Mouse (Mus musculus): ENCODE data around the gene Ackr2. TPM values are rescaled to one million over a fixed set of nuclear protein-coding genes. Genes with fewer than 3 reads are reported as not detected.
A peak's percentile ranks its signal among the peaks of the same experiment; 100 is the strongest.

The Ackr2 gene
- polyA plus RNA-seq, 1 experiment from 2014 or later: 0.51 TPM

DNA sequence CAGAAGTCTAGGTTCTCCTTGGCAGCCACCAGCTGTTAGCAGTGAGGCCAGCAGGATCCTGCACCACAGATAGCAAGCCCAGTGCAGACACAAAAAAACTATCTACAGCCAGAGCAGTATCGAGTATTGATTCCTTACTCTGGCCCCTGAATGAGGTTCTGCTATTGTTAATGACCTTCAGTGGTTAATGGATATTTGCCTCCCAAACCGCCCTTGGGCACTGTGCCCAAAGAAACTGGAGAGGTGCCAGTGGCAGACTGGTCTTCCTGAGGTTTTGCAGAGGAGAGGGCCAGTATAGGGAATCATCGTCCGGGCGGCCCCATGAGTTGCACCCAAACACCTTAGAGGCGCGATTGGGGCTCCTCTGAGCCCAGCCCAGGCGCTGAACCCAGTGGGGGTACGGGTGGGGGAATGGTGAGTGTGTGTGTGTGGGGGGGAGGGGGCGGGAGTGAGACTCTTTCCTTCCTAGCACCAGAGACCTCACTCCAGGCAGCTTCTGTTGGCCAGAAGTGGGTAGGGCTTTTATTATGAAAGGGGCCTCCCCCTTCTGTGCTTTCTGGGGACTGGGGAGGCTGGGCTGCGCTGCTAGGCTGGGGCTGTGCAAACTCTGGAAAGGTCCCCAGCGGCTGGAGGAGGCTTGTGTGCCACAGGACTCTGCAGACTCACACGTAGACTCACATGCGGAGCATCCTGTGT, 52.4 kb downstream of the Ackr2 start, which contains the start of gene Fam198a:
Fam198a (plus strand) TSS at position 571 of the 696 bp plus-strand sequence.
- no peaks in the 10 kb centered on the region for H3K27me3 ChIP-seq
- H3K4me1 ChIP-seq: peaks cover 42% of the 10 kb centered on the region
- WGBS: 4% methylated on average over 14 of the region's 14 CpGs
- peak within 1 kb of the TSS; percentile 87 for H3K27ac ChIP-seq
- H3K9me3 ChIP-seq: no peaks in the 10 kb centered on the region
- H3K9ac ChIP-seq: peak within 1 kb of the TSS; percentile 34
- peak within 1 kb of the TSS; percentile 41 for H3K4me3 ChIP-seq
- H3K4me2 ChIP-seq: peak within 1 kb of the TSS; percentile 53
- ATAC-seq (ENCODE audit: insufficient number of reproducible peaks, low FRiP score, low TSS enrichment, low read depth): peak; percentile 91
- H3K36me3 ChIP-seq: no peaks in the 10 kb centered on the region

DNA sequence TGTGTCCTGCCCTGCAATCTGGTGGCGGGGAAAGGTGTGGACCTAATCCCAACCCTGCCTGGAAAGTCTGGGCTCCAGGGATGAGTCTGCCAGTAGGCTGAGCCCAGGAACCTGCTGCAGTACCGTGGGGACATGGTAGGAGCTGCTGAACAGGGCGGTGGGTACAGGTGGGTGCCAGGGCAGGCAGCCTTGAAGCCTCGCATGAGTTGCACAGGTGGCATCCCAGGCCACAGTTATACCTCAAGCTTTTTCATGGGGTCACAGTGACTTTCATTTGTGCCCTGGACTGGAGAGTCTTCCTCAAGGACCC, 52.9 kb downstream of the Ackr2 start:
- Histone ChIP-seq H3K9ac (peak overlapping the region; percentile 34), H3K9me3 (no peaks in the 10 kb centered on the region), H3K4me1 (peaks cover 42% of the 10 kb centered on the region), H3K27me3 (no peaks in the 10 kb centered on the region), H3K4me3 (peak overlapping the region; percentile 41), H3K4me2 (peak overlapping the region; percentile 53), H3K36me3 (no peaks in the 10 kb centered on the region), H3K27ac (peak overlapping the region; percentile 87)
- 32% methylated on average over 4 of the region's 4 CpGs for WGBS
- peak; percentile 37; the same call in 1 of the 2 replicates for ATAC-seq (ENCODE audit: insufficient number of reproducible peaks, low FRiP score, low TSS enrichment, low read depth)

DNA sequence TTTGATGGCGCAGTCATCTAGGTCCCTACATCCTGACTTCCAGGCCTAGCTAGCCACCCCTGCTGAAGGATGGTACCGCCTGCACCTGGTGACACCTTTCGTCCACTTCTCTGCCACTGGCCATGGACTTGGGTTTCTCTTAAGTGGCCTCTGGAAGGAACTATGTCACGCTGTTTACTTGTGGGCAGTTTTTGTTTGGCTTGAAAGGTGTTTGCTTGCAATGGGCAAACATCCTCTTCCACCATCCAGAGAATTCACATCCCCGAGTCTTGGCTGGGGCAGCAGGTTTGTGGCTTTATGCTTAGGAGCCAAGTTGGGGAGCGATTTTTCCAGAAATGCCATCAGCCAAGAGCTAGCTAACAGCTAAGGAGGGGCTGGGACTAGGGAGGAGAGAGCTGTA, 54.4 kb downstream of the Ackr2 start:
- Histone ChIP-seq H3K4me3 (no peak overlapping the region), H3K27ac (peak overlapping the region; percentile 87), H3K9ac (no peak overlapping the region), H3K27me3 (no peaks in the 10 kb centered on the region), H3K36me3 (no peaks in the 10 kb centered on the region), H3K4me1 (peaks cover 44% of the 10 kb centered on the region), H3K4me2 (no peak overlapping the region), H3K9me3 (no peaks in the 10 kb centered on the region)
- no peak for ATAC-seq (ENCODE audit: insufficient number of reproducible peaks, low FRiP score, low TSS enrichment, low read depth)
- WGBS: 73% methylated on average over 6 of the region's 6 CpGs

DNA sequence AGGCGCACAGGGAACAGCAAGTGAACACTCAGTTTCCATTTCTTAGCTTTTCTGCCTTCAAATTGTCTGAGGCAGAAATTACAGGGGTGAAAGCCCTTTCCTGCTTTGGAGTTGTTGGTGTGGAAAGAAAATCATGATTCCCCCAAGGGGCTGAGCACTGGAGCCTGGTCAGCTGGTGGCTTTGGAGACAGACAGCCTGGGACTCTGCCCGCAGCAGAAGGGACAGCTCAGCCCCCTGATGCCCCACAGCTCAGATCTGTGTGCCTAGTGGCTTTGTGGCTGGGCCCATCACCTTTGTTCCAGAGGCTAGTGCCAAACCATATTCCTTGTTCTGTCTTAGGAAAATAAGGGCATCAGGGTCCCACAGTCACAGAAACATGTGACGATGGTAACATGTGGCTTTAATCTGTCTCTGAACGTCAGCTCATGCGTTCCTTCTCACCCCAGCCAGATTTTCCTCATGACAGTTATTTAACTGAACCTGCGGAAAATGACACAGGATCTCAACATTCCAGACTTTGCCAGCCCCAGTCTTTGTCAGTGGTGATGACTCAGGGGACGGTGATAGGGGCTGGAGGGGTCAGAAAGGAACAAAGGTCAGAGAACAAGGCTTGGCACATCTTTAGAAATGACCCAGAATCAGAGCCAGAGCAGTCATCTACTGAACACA, 61.9 kb downstream of the Ackr2 start:
- Histone ChIP-seq H3K9me3 (no peaks in the 10 kb centered on the region), H3K27me3 (no peaks in the 10 kb centered on the region), H3K9ac (no peak overlapping the region), H3K36me3 (0 out of 2 replicates have a peak, but pooled peaks cover 3% of the 10 kb centered on the region), H3K4me2 (no peak overlapping the region), H3K4me1 (peaks cover 15% of the 10 kb centered on the region), H3K27ac (peak overlapping the region; percentile 67), H3K4me3 (no peak overlapping the region)
- 29% methylated on average over 7 of the region's 7 CpGs for whole genome bisulfite sequencing
- no peak for ATAC-seq (ENCODE audit: insufficient number of reproducible peaks, low FRiP score, low TSS enrichment, low read depth)

Other genes starting within 250 kb of the Ackr2 start
- gene Sec22c, start 192.9 kb upstream of the Ackr2 start, polyA plus RNA-seq (2015; fragmentation: Nextera tagmentation; extraction: Ambion mirVana): 11.7 and 12.2 TPM in 2 replicates
- gene Ss18l2, start 188.0 kb upstream of the Ackr2 start, polyA plus RNA-seq (2015; fragmentation: Nextera tagmentation; extraction: Ambion mirVana): 117 and 119 TPM in 2 replicates
- gene Nktr, start 179.2 kb upstream of the Ackr2 start, polyA plus RNA-seq (2015; fragmentation: Nextera tagmentation; extraction: Ambion mirVana): 68.1 and 76.9 TPM in 2 replicates
- 16.2 and 29.6 TPM in 2 replicates for gene Zfp651, start 139.0 kb upstream of the Ackr2 start, polyA plus RNA-seq (2015; fragmentation: Nextera tagmentation; extraction: Ambion mirVana)
- 14.0 and 35.3 TPM in 2 replicates for gene Klhl40, start 120.7 kb upstream of the Ackr2 start, polyA plus RNA-seq (2015; fragmentation: Nextera tagmentation; extraction: Ambion mirVana)
- 1.4 and 5.5 TPM in 2 replicates for gene Hhatl, start 105.8 kb upstream of the Ackr2 start, polyA plus RNA-seq (2015; fragmentation: Nextera tagmentation; extraction: Ambion mirVana)
- 0.35 and 0.46 TPM in 2 replicates for gene Ccdc13, start 58.9 kb upstream of the Ackr2 start, polyA plus RNA-seq (2015; fragmentation: Nextera tagmentation; extraction: Ambion mirVana)
- gene Higd1a, start 40.0 kb upstream of the Ackr2 start, polyA plus RNA-seq (2015; fragmentation: Nextera tagmentation; extraction: Ambion mirVana): 333 and 347 TPM in 2 replicates
- gene Cyp8b1, start 17.9 kb downstream of the Ackr2 start, polyA plus RNA-seq (2015; fragmentation: Nextera tagmentation; extraction: Ambion mirVana): not detected in 2 replicates
- 7.6 and 10.0 TPM in 2 replicates for gene Fam198a, start 52.6 kb downstream of the Ackr2 start, polyA plus RNA-seq (2015; fragmentation: Nextera tagmentation; extraction: Ambion mirVana)
- 20.5 and 20.7 TPM in 2 replicates for gene Pomgnt2, start 98.8 kb downstream of the Ackr2 start, polyA plus RNA-seq (2015; fragmentation: Nextera tagmentation; extraction: Ambion mirVana)
- 58.0 and 58.3 TPM in 2 replicates for gene Snrk, start 218.9 kb downstream of the Ackr2 start, polyA plus RNA-seq (2015; fragmentation: Nextera tagmentation; extraction: Ambion mirVana)

Measured in limb, embryonic 15.5 days (tissue).